Mouse (Mus musculus) kidney, embryonic 14.5 days (tissue): ENCODE results near the gene Ppip5k1. TPM values are rescaled to one million over a fixed set of nuclear protein-coding genes. Genes with fewer than 3 reads are reported as not detected.

ENCODE experiments used
- ATAC-seq: fragments of 200-750 bp; cut with Nextera tagmentation; 2 replicates; pipeline ENCODE4 v1.8.0; 2017; ENCODE audit warnings: moderate number of reproducible peaks, mild to moderate bottlenecking, moderate TSS enrichment, moderate library complexity; ENCODE audit not compliant: low FRiP score, low TSS enrichment
- H3K27ac ChIP-seq: fragments of 300-500 bp; sonication (generic); 2 replicates; pipeline ENCODE4 v1.5.1; 2014; ENCODE audit warnings: low read depth, mild to moderate bottlenecking, low read length, moderate library complexity, mixed read lengths
- H3K27me3 ChIP-seq: fragments of 300-500 bp; sonication (generic); 2 replicates; pipeline ENCODE4 v1.6.1; 2014; ENCODE audit warnings: mild to moderate bottlenecking, low read length; ENCODE audit not compliant: control insufficient read depth, insufficient read depth
- H3K36me3 ChIP-seq: fragments of 300-500 bp; sonication (generic); 2 replicates; pipeline ENCODE4 v1.6.1; 2014; ENCODE audit warnings: low read length, mixed read lengths; ENCODE audit not compliant: control insufficient read depth, insufficient read depth
- H3K4me1 ChIP-seq: fragments of 300-500 bp; sonication (generic); 2 replicates; pipeline ENCODE4 v1.6.1; 2014; ENCODE audit warnings: low read length, mixed read lengths; ENCODE audit not compliant: control insufficient read depth, insufficient read depth
- H3K4me2 ChIP-seq: fragments of 300-500 bp; sonication (generic); replicated peaks from 2 replicates; pipeline ENCODE4 v1.6.1; 2014; ENCODE audit warnings: low read depth, mild to moderate bottlenecking, low read length
- H3K4me3 ChIP-seq: fragments of 300-500 bp; sonication (generic); 2 replicates; pipeline ENCODE4 v1.5.1; 2014; ENCODE audit warnings: mild to moderate bottlenecking, low read length
- H3K9ac ChIP-seq: fragments of 300-500 bp; sonication (generic); 2 replicates; pipeline ENCODE4 v1.6.1; 2014; ENCODE audit warnings: low read depth, mild to moderate bottlenecking, low read length, moderate library complexity
- H3K9me3 ChIP-seq: fragments of 300-500 bp; sonication (generic); 2 replicates; pipeline ENCODE4 v1.6.1; 2016; ENCODE audit warnings: low read length; ENCODE audit not compliant: control insufficient read depth
- WGBS: fragments of 180-500 bp; shearing (Covaris S2); extraction: QIAGEN DNeasy Blood & Tissue Kit; methylation state at CpG from one replicate; pipeline ENCODE4 v1.1.7; 2014; 5-methylcytosine and 5-hydroxymethylcytosine counted together
- polyA plus RNA-seq: library from polyadenylated mRNA; unstranded; fragments of >200 nt; fragmentation: Nextera tagmentation; extraction: Ambion mirVana; gene quantifications from 2 replicates; pipeline ENCODE4 v1.2.1, GENCODE M21; 2014

Gene Ppip5k1
- polyA plus RNA-seq, 1 experiment from 2014 or later = 13.3 TPM

DNA sequence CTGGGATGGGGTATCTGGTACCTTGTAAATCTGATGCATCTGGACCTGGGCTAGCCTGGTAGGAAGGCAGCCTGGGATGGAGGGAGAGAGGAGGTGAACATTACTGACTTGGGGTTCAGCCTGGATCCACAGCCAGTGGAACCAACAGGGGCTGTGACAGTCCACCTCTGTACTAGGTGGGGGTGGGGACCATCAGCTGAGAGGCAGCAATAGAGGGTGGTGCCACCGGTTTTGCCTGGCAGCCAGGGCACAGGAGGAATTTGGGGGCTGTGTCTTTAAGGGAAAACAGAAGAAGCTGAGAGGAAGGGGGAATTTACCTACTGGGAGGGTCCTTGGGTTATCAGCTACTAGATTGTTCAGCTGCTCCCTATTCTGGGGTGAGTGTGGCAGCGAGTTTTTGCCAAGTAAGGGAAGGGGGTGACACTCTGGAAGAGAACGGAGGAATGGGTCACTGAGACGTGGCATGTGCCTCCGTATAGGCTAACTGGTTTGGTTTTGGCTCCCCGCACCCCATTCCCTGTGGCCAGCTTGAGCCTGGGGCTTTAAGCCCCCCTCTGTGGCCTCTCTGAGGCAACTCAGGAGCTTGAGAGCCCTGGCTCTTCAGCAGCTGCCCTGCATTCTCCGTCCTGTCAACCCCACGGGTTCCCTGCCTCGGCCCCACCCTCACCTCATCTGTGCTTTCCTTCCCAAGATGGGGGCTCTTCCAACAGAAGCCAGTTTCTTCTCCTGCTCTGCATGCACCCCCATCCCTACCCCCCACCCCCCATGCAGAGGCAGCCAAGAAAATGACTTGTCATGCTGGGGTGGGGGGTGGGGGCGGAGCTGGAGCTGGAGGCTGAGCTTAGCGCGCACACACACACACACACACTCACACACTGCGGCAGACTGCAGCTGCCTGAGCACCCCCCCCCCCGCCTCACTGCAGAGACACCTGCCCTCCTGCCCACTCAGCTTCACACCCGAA, 59.3 kb downstream of the Ppip5k1 start:
- Histone ChIP-seq H3K4me1 (peaks cover 31% of the 10 kb centered on the region), H3K4me3 (peak overlapping the region; percentile 46), H3K27ac (no peak overlapping the region), H3K36me3 (peaks cover 8% of the 10 kb centered on the region; the same call in 1 of the 2 replicates), H3K27me3 (peaks cover 11% of the 10 kb centered on the region), H3K4me2 (peak overlapping the region; percentile 64), H3K9me3 (no peaks in the 10 kb centered on the region), H3K9ac (peak overlapping the region; percentile 51)
- WGBS = 2% methylated on average over 15 of the region's 15 CpGs
- peak; percentile 45 for ATAC-seq

GRCm38 (mm10) chr2:121294753-121295607, 60.2 kb downstream of the Ppip5k1 start:
- H3K36me3 ChIP-seq = 0 out of 2 replicates have a peak, but pooled peaks cover 5% of the 10 kb centered on the region
- ATAC-seq = peak; percentile 75
- H3K4me3 ChIP-seq = peak overlapping the region; percentile 46
- peaks cover 19% of the 10 kb centered on the region for H3K27me3 ChIP-seq
- WGBS = 3% methylated on average over 18 of the region's 18 CpGs
- H3K9ac ChIP-seq = peak overlapping the region; percentile 51
- H3K4me2 ChIP-seq = peak overlapping the region; percentile 64
- H3K27ac ChIP-seq = peak overlapping the region; percentile 53; the same call in 1 of the 2 replicates
- H3K9me3 ChIP-seq = no peaks in the 10 kb centered on the region
- peaks cover 31% of the 10 kb centered on the region for H3K4me1 ChIP-seq

DNA sequence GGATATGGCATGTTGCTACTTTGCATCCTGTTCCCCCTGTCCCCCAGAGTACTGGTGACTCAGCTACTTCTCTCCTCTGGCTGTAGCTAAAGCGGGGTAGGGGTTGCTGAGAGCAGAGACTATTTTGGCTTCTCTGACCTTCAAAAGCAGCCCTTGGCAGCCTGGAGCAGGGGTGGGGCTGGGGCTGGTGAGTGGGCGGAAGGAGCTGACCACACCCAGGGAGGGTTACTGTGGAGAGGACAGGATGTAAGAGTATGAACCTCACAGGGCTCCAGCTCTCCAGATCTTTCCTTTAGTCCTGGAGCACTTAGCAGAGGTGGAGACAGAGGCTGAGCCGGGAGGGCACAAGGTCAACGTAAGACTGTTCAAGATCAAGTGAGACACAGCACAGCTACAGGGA, 61.0 kb downstream of the Ppip5k1 start:
- 27% methylated on average over 4 of the region's 4 CpGs for WGBS
- Histone ChIP-seq H3K9ac (no peak overlapping the region), H3K36me3 (0 out of 2 replicates have a peak, but pooled peaks cover 1% of the 10 kb centered on the region), H3K4me1 (peaks cover 34% of the 10 kb centered on the region), H3K27ac (no peak overlapping the region; the same call in 1 of the 2 replicates), H3K4me2 (peak overlapping the region; percentile 64), H3K27me3 (peaks cover 23% of the 10 kb centered on the region), H3K9me3 (no peaks in the 10 kb centered on the region), H3K4me3 (peak overlapping the region; percentile 46; the same call in 1 of the 2 replicates)
- ATAC-seq = no peak

GRCm38 (mm10) chr2:121292316-121293013, 62.7 kb downstream of the Ppip5k1 start:
- 67% methylated on average over 5 of the region's 5 CpGs for WGBS
- Histone ChIP-seq H3K36me3 (no peaks in the 10 kb centered on the region), H3K4me3 (no peak overlapping the region), H3K9ac (no peak overlapping the region), H3K4me1 (peaks cover 34% of the 10 kb centered on the region), H3K27me3 (peaks cover 23% of the 10 kb centered on the region), H3K9me3 (no peaks in the 10 kb centered on the region), H3K4me2 (no peak overlapping the region), H3K27ac (no peak overlapping the region)
- ATAC-seq = no peak

DNA sequence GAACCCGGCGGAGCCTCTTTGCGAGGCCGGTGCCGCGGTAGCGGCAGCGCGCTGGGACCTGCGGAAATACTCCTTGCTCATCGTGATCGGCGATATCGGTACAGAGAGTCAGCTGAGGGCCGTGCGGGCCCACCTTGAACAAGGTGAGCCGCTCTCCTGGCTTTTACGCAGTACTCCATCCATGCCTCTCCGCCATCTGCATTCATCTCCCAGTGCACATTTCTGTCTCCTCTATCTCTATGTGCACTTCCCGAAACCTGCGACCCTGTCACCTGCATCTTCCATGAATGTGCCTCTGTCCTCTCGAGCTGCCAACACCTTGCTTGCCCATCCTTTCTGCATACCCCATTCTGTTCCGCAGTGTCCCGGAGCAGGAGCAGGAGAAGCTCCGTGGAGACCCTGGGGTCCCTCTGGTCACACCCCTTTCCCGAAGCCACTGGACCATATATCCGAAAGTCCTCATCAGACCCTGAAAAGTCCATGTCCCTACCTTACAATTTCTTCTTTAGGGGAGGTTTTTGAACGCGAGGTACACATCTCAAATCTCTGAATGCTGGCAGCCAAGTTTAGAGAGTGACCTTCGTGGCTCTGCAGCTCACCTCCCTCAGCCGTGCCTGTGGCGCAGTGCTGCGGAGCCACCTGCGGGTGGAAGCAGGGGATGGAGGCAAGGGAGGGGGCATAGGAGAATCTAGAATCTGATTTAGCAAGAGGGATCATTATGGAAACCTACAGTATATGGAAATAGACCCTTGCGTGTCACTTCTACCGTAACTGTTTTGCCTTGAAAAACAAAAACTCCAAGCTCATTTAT, 65.3 kb downstream of the Ppip5k1 start:
- peak; percentile 30; the same call in 1 of the 2 replicates for ATAC-seq
- WGBS = 4% methylated on average over 36 of the region's 36 CpGs
- H3K36me3 ChIP-seq = no peaks in the 10 kb centered on the region
- peak overlapping the region; percentile 57 for H3K4me3 ChIP-seq
- peaks cover 11% of the 10 kb centered on the region; the same call in 1 of the 2 replicates for H3K27me3 ChIP-seq
- peaks cover 15% of the 10 kb centered on the region for H3K4me1 ChIP-seq
- H3K27ac ChIP-seq = no peak overlapping the region
- peak overlapping the region; percentile 51; the same call in 1 of the 2 replicates for H3K9ac ChIP-seq
- peak overlapping the region; percentile 90 for H3K4me2 ChIP-seq
- no peaks in the 10 kb centered on the region for H3K9me3 ChIP-seq

GRCm38 (mm10) chr2:121288901-121289729, 66.1 kb downstream of the Ppip5k1 start, which contains the start of gene Map1a:
Gene Map1a (plus strand): TSS chr2:121289600.
- peak within 1 kb of the TSS; percentile 57 for H3K4me3 ChIP-seq
- peak within 1 kb of the TSS; percentile 51; the same call in 1 of the 2 replicates for H3K9ac ChIP-seq
- no peak within 1 kb of the TSS for H3K27ac ChIP-seq
- peaks cover 11% of the 10 kb centered on the region; the same call in 1 of the 2 replicates for H3K27me3 ChIP-seq
- peaks cover 7% of the 10 kb centered on the region for H3K4me1 ChIP-seq
- no peaks in the 10 kb centered on the region for H3K9me3 ChIP-seq
- ATAC-seq = peak; percentile 98
- peak within 1 kb of the TSS; percentile 90 for H3K4me2 ChIP-seq
- no peaks in the 10 kb centered on the region for H3K36me3 ChIP-seq
- WGBS = under 1% methylated on average over 47 of the region's 48 CpGs

DNA sequence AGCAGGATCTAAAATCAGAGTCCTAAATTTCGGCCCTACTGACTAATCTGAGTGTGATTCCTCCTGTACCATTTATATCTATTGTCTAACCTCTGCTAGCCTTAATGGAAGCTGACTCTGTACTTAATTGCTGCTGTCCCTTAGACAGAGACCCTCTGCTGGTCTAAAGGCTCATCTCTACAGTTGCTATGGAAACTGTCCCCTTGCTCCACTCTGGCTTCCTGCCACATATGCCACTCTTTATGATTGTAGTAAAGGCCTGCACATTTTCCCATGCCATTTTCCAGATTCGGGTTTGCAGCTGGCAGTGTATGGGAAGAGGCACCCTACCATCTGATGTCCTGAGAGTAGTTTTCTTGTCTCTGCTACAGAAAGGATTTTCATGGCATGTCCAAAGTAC, 67.3 kb downstream of the Ppip5k1 start:
- Histone ChIP-seq H3K9me3 (no peaks in the 10 kb centered on the region), H3K9ac (no peak overlapping the region), H3K36me3 (no peaks in the 10 kb centered on the region), H3K4me1 (0 out of 2 replicates have a peak, but pooled peaks cover 3% of the 10 kb centered on the region), H3K27me3 (peaks cover 11% of the 10 kb centered on the region; the same call in 1 of the 2 replicates), H3K4me3 (no peak overlapping the region), H3K27ac (no peak overlapping the region), H3K4me2 (no peak overlapping the region)
- no peak for ATAC-seq
- 71% methylated on average over 2 of the region's 2 CpGs for WGBS
